Mouse (Mus musculus): ENCODE results near the gene Spata22. TPM values are rescaled to one million over a fixed set of nuclear protein-coding genes. Genes with fewer than 3 reads are reported as not detected.
"Not testable (repeated sequence)": the region's sequence is repeated elsewhere in the genome, so short reads cannot be mapped to it uniquely, and the experiment has no call there.

Spata22 gene
- polyA plus RNA-seq (2015; fragmentation: Nextera tagmentation; extraction: Ambion mirVana): 0.18 and 0.47 TPM in 2 replicates

- Histone ChIP-seq H3K36me3 (no peaks in the 10 kb centered on the region), H3K9ac (no peak within 1 kb of the TSS), H3K4me2 (replicated peaks) (no peak within 1 kb of the TSS), H3K27ac (no peak within 1 kb of the TSS), H3K4me1 (replicated peaks) (0 out of 2 replicates have a peak, but pooled peaks cover 4% of the 10 kb centered on the region), H3K27me3 (replicated peaks) (no peaks in the 10 kb centered on the region), H3K9me3 (no peaks in the 10 kb centered on the region), H3K4me3 (replicated peaks) (no peak within 1 kb of the TSS)
- ATAC-seq: no peak
- 81% methylated on average over 27 of the region's 27 CpGs for WGBS
Observed at GRCm38 (mm10) chr11:73329442-73329841, at the start of gene Spata22, which contains the start of the genes Aspa and Gm49340. TSS of gene Spata22 (plus strand) at chr11:73329741. TSS of gene Aspa (minus strand) at chr11:73329596. TSS of gene Gm49340 (plus strand) at chr11:73329741.

GRCm38 (mm10) chr11:73280710-73281109 is 48.8 kb upstream of the Spata22 start:
- Histone ChIP-seq H3K9ac (no peak overlapping the region), H3K27ac (no peak overlapping the region), H3K4me3 (replicated peaks) (no peak overlapping the region), H3K36me3 (no peaks in the 10 kb centered on the region), H3K4me1 (replicated peaks) (peaks cover 14% of the 10 kb centered on the region), H3K27me3 (replicated peaks) (no peaks in the 10 kb centered on the region), H3K4me2 (replicated peaks) (no peak overlapping the region), H3K9me3 (no peaks in the 10 kb centered on the region)
- no peak for ATAC-seq
- 36% methylated on average over 5 of the region's 5 CpGs for WGBS

- Histone ChIP-seq H3K4me1 (replicated peaks) (peaks cover 14% of the 10 kb centered on the region), H3K36me3 (no peaks in the 10 kb centered on the region), H3K27ac (no peak overlapping the region), H3K9ac (peak overlapping the region; percentile 14; the same call in 1 of the 2 replicates), H3K27me3 (replicated peaks) (no peaks in the 10 kb centered on the region), H3K9me3 (no peaks in the 10 kb centered on the region), H3K4me3 (replicated peaks) (peak overlapping the region; percentile 33; the same call in 1 of the 2 replicates), H3K4me2 (replicated peaks) (peak overlapping the region; percentile 59)
- peak; percentile 93 for ATAC-seq
- 5% methylated on average over 16 of the region's 16 CpGs for WGBS
Observed at GRCm38 (mm10) chr11:73281528-73282027, 48.0 kb upstream of the Spata22 start.

- Histone ChIP-seq H3K36me3 (no peaks in the 10 kb centered on the region), H3K27me3 (replicated peaks) (no peaks in the 10 kb centered on the region), H3K27ac (no peak overlapping the region), H3K9me3 (no peaks in the 10 kb centered on the region), H3K9ac (no peak overlapping the region), H3K4me2 (replicated peaks) (no peak overlapping the region), H3K4me1 (replicated peaks) (peaks cover 14% of the 10 kb centered on the region), H3K4me3 (replicated peaks) (no peak overlapping the region)
- ATAC-seq: peak; percentile 32
- 25% methylated on average over 9 of the region's 9 CpGs for WGBS
Observed at GRCm38 (mm10) chr11:73283369-73283768, 46.2 kb upstream of the Spata22 start.

- Histone ChIP-seq H3K4me1 (replicated peaks) (peaks cover 14% of the 10 kb centered on the region), H3K36me3 (no peaks in the 10 kb centered on the region), H3K4me2 (replicated peaks) (no peak overlapping the region), H3K27me3 (replicated peaks) (no peaks in the 10 kb centered on the region), H3K9ac (no peak overlapping the region), H3K27ac (0 out of 2 replicates have a peak overlapping the region, but pooled peaks have one; percentile 15), H3K9me3 (no peaks in the 10 kb centered on the region), H3K4me3 (replicated peaks) (no peak overlapping the region)
- 31% methylated on average over 1 of the region's 1 CpGs for WGBS
- ATAC-seq: no peak
Observed at GRCm38 (mm10) chr11:73283926-73284325, 45.6 kb upstream of the Spata22 start.

- Histone ChIP-seq H3K4me1 (replicated peaks) (peaks cover 14% of the 10 kb centered on the region), H3K9me3 (no peaks in the 10 kb centered on the region), H3K27me3 (replicated peaks) (no peaks in the 10 kb centered on the region), H3K4me2 (replicated peaks) (no peak overlapping the region), H3K9ac (no peak overlapping the region), H3K4me3 (replicated peaks) (no peak overlapping the region), H3K27ac (no peak overlapping the region), H3K36me3 (no peaks in the 10 kb centered on the region)
- no peak for ATAC-seq
Observed at GRCm38 (mm10) chr11:73284351-73284750, 45.2 kb upstream of the Spata22 start.

- ATAC-seq: no peak
- Histone ChIP-seq H3K4me3 (replicated peaks) (no peak overlapping the region), H3K27me3 (replicated peaks) (no peaks in the 10 kb centered on the region), H3K27ac (no peak overlapping the region), H3K4me1 (replicated peaks) (no peaks in the 10 kb centered on the region), H3K36me3 (no peaks in the 10 kb centered on the region), H3K9ac (no peak overlapping the region), H3K9me3 (no peaks in the 10 kb centered on the region), H3K4me2 (replicated peaks) (no peak overlapping the region)
- WGBS: 88% methylated on average over 1 of the region's 1 CpGs
Observed at GRCm38 (mm10) chr11:73289621-73290020, 39.9 kb upstream of the Spata22 start.

- no peak for ATAC-seq
- no peaks in the 10 kb centered on the region for H3K4me1 ChIP-seq (replicated peaks)
- H3K27ac ChIP-seq: no peak overlapping the region
- H3K4me2 ChIP-seq (replicated peaks): no peak overlapping the region
- H3K9ac ChIP-seq: no peak overlapping the region
- H3K36me3 ChIP-seq: no peaks in the 10 kb centered on the region
- H3K4me3 ChIP-seq (replicated peaks): no peak overlapping the region
- no peaks in the 10 kb centered on the region for H3K27me3 ChIP-seq (replicated peaks)
- 70% methylated on average over 2 of the region's 2 CpGs for WGBS
- H3K9me3 ChIP-seq: no peaks in the 10 kb centered on the region
Observed at GRCm38 (mm10) chr11:73303123-73303522, 26.4 kb upstream of the Spata22 start.

- H3K9me3 ChIP-seq: no peaks in the 10 kb centered on the region
- H3K9ac ChIP-seq: no peak overlapping the region
- no peaks in the 10 kb centered on the region for H3K27me3 ChIP-seq (replicated peaks)
- ATAC-seq: no peak
- no peak overlapping the region for H3K27ac ChIP-seq
- H3K36me3 ChIP-seq: no peaks in the 10 kb centered on the region
- H3K4me1 ChIP-seq (replicated peaks): no peaks in the 10 kb centered on the region
- WGBS: 46% methylated on average over 3 of the region's 3 CpGs
- no peak overlapping the region for H3K4me3 ChIP-seq (replicated peaks)
- no peak overlapping the region for H3K4me2 ChIP-seq (replicated peaks)
Observed at GRCm38 (mm10) chr11:73315961-73316360, 13.6 kb upstream of the Spata22 start.

- not testable (repeated sequence) for H3K36me3 ChIP-seq; H3K9ac ChIP-seq; H3K9me3 ChIP-seq; H3K4me1 ChIP-seq (replicated peaks); H3K27ac ChIP-seq; H3K27me3 ChIP-seq (replicated peaks); H3K4me2 ChIP-seq (replicated peaks); ATAC-seq; H3K4me3 ChIP-seq (replicated peaks)
- 77% methylated on average over 2 of the region's 2 CpGs for WGBS
Observed at GRCm38 (mm10) chr11:73318581-73318980, 11.0 kb upstream of the Spata22 start.

- H3K36me3 ChIP-seq; H3K9me3 ChIP-seq; H3K9ac ChIP-seq; ATAC-seq; H3K4me2 ChIP-seq (replicated peaks); H3K27me3 ChIP-seq (replicated peaks); H3K4me1 ChIP-seq (replicated peaks); H3K4me3 ChIP-seq (replicated peaks); H3K27ac ChIP-seq: not testable (repeated sequence)
- 89% methylated on average over 13 of the region's 13 CpGs for WGBS
Observed at GRCm38 (mm10) chr11:73321064-73321463, 8.5 kb upstream of the Spata22 start.

GRCm38 (mm10) chr11:73323906-73324830 is 5.4 kb upstream of the Spata22 start:
- 64% methylated on average over 9 of the region's 9 CpGs for WGBS
- ATAC-seq: no peak

More at GRCm38 (mm10) chr11:73323906-73324830, 5.4 kb upstream of the Spata22 start:
- H3K4me1 ChIP-seq (replicated peaks): 0 out of 2 replicates have a peak, but pooled peaks cover 4% of the 10 kb centered on the region
- H3K9ac ChIP-seq: no peak overlapping the region
- no peak overlapping the region for H3K4me3 ChIP-seq (replicated peaks)
- no peak overlapping the region for H3K4me2 ChIP-seq (replicated peaks)
- H3K36me3 ChIP-seq: no peaks in the 10 kb centered on the region
- H3K9me3 ChIP-seq: no peaks in the 10 kb centered on the region
- no peaks in the 10 kb centered on the region for H3K27me3 ChIP-seq (replicated peaks)
- no peak overlapping the region for H3K27ac ChIP-seq
